Mouse (Mus musculus) spleen, adult 2 months (tissue): ENCODE data around the gene Cacna1f. TPM values are rescaled to one million over a fixed set of nuclear protein-coding genes. Genes with fewer than 3 reads are reported as not detected.

Experiments
- DNase-seq, 2 experiments: peaks; one replicate each; pipeline versions ENCODE4 v3.0.0 to v3.0.0-alpha.2; 2012 to 2021; ENCODE audit warnings: low spot score in 2 of 2, low read depth in 1 of 2
- H3K27ac ChIP-seq: fragments of 200-500 bp; 2 replicates; pipeline ENCODE4 v1.5.1; 2012; ENCODE audit warnings: low read length, inconsistent platforms; ENCODE audit not compliant: insufficient read depth
- H3K27me3 ChIP-seq: fragments of 200-500 bp; 2 replicates; pipeline ENCODE4 v1.6.1; 2012; ENCODE audit warnings: mild to moderate bottlenecking, moderate library complexity, low read length, inconsistent platforms; ENCODE audit not compliant: control insufficient read depth, insufficient read depth
- H3K36me3 ChIP-seq: fragments of 200-500 bp; 2 replicates; pipeline ENCODE4 v1.6.1; 2012; ENCODE audit warnings: mild to moderate bottlenecking, low read length, inconsistent platforms; ENCODE audit not compliant: control insufficient read depth, insufficient read depth
- H3K4me1 ChIP-seq: fragments of 200-500 bp; 2 replicates; pipeline ENCODE4 v1.6.1; 2011; ENCODE audit warnings: inconsistent platforms; ENCODE audit not compliant: control insufficient read depth, insufficient read depth, insufficient read length
- H3K4me3 ChIP-seq: fragments of 200-500 bp; 2 replicates; pipeline ENCODE4 v1.5.1; 2011; ENCODE audit warnings: mild to moderate bottlenecking, inconsistent platforms; ENCODE audit not compliant: insufficient read depth, insufficient read length; ENCODE audit errors: extremely low read depth
- CTCF ChIP-seq: fragments of 200-500 bp; IDR thresholded peaks from 2 replicates; pipeline ENCODE4 v1.5.1; 2011; ENCODE audit warnings: mild to moderate bottlenecking, inconsistent platforms; ENCODE audit not compliant: insufficient read depth, insufficient read length, insufficient replicate concordance; ENCODE audit errors: extremely low read depth
- POLR2A ChIP-seq: fragments of 200-500 bp; IDR thresholded peaks from 2 replicates; pipeline ENCODE4 v1.6.1; 2011; ENCODE audit warnings: low read depth, low read length, inconsistent platforms
- WGBS: fragments of 180-500 bp; shearing (Covaris S2); methylation state at CpG from one replicate; pipeline ENCODE4 v1.1.7; 2018; 5-methylcytosine and 5-hydroxymethylcytosine counted together
- polyA plus RNA-seq: library from polyadenylated mRNA; depleted of rRNA; stranded (reverse); fragments of >200 nt; gene quantifications from 2 replicates; pipeline ENCODE4 v1.2.3, GENCODE M21; 2012

The Cacna1f gene
- polyA plus RNA-seq, 1 experiment: 0.09 TPM

GRCm38 (mm10) chrX:7604004-7604403 is 2.9 kb upstream of the Cacna1f start:
- peaks cover 4% of the 10 kb centered on the region for H3K36me3 ChIP-seq
- DNase-seq: no peak
- H3K4me1 ChIP-seq: no peaks in the 10 kb centered on the region; the same call in 1 of the 2 replicates
- H3K4me3 ChIP-seq: no peak overlapping the region
- no peak for TF ChIP-seq CTCF
- TF ChIP-seq POLR2A: no peak
- H3K27ac ChIP-seq: no peak overlapping the region
- H3K27me3 ChIP-seq: no peaks in the 10 kb centered on the region
- 59% methylated on average over 7 of the region's 7 CpGs for WGBS

GRCm38 (mm10) chrX:7604879-7605574 is 1.9 kb upstream of the Cacna1f start, which contains the start of gene Ccdc22:
TSS of gene Ccdc22 (minus strand) at chrX:7605517.
- Histone ChIP-seq H3K27me3 (no peaks in the 10 kb centered on the region), H3K27ac (no peak within 1 kb of the TSS), H3K4me1 (no peaks in the 10 kb centered on the region; the same call in 1 of the 2 replicates), H3K36me3 (no peaks in the 10 kb centered on the region), H3K4me3 (peak within 1 kb of the TSS; percentile 66)
- WGBS: 25% methylated on average over 28 of the region's 28 CpGs
- peak; percentile 57 to 79 for DNase-seq
- no peak for TF ChIP-seq CTCF
- no peak for TF ChIP-seq POLR2A

- H3K4me1 ChIP-seq: no peaks in the 10 kb centered on the region; the same call in 1 of the 2 replicates
- WGBS: 26% methylated on average over 8 of the region's 8 CpGs
- DNase-seq: no peak
- no peak overlapping the region for H3K27ac ChIP-seq
- H3K36me3 ChIP-seq: no peaks in the 10 kb centered on the region
- TF ChIP-seq CTCF (no peak), POLR2A (no peak)
- no peaks in the 10 kb centered on the region for H3K27me3 ChIP-seq
- no peak overlapping the region for H3K4me3 ChIP-seq
Measured at GRCm38 (mm10) chrX:7605575-7605941, 1.3 kb upstream of the Cacna1f start.

DNA sequence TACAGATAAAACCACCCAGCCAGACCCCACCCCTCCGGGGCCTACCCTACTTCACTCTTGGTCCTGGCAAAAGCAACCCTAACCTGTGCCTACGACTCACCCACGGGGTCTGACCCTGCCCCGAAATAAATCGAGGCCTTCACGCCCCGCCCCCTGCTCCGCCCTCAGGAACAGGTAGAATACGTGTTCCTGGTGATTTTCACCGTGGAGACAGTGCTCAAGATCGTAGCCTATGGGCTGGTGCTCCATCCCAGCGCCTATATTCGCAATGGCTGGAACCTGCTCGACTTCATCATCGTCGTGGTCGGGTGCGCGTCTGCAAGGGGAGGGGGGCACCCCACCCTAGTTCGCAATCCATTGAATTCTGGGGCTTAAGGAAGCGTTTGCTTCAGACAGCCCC is 3.2 kb downstream of the Cacna1f start:
- H3K27ac ChIP-seq: no peak overlapping the region
- H3K27me3 ChIP-seq: no peaks in the 10 kb centered on the region
- 30% methylated on average over 21 of the region's 21 CpGs for WGBS
- no peaks in the 10 kb centered on the region for H3K36me3 ChIP-seq
- H3K4me1 ChIP-seq: no peaks in the 10 kb centered on the region
- DNase-seq: no peak
- H3K4me3 ChIP-seq: no peak overlapping the region
- TF ChIP-seq CTCF: no peak
- TF ChIP-seq POLR2A: no peak

- H3K4me3 ChIP-seq: no peak overlapping the region
- H3K27me3 ChIP-seq: no peaks in the 10 kb centered on the region
- DNase-seq: no peak
Measured at GRCm38 (mm10) chrX:7610536-7611258, 3.8 kb downstream of the Cacna1f start.

DNA sequence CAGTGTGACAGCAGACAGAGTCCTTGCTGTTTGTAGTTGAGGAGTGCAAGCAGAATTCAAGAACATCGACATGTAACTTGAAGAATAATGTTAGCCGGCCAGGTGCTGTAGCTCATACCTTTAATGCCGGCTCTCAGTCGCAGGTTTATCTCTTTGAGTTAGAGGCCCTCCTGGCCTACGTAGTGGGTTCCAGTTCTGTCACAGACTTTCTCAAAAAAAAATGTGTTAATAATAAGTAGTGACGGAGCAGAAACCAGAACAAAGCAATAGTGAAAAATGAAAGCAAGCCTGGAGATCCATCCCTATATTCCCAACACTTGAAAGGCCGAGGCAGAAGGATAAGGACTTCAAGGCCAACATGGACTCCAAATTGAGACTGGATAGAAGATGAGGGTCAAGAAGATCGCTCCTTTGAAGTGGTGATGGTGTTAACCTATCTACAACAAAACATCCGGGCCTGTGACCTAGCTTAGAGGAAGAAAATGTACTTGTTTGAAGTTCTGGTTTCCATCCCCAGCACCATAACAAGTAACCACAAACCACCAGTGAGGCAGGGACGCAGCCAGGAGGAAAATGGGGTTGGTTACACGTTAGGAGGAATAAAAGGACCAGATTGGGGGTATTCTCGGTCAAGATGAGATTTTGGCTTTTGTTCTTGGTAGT is 11.1 kb downstream of the Cacna1f start:
- Histone ChIP-seq H3K27ac (no peak overlapping the region), H3K27me3 (no peaks in the 10 kb centered on the region), H3K36me3 (no peaks in the 10 kb centered on the region), H3K4me1 (no peaks in the 10 kb centered on the region; the same call in 1 of the 2 replicates), H3K4me3 (no peak overlapping the region)
- 60% methylated on average over 12 of the region's 12 CpGs for WGBS
- DNase-seq: peak in 1 of 2 experiments; percentile 30
- no peak for TF ChIP-seq POLR2A
- no peak for TF ChIP-seq CTCF

More at GRCm38 (mm10) chrX:7610536-7611258, 3.8 kb downstream of the Cacna1f start:
- Histone ChIP-seq H3K27ac (no peak overlapping the region), H3K36me3 (no peaks in the 10 kb centered on the region), H3K4me1 (no peaks in the 10 kb centered on the region)
- TF ChIP-seq POLR2A: no peak
- no peak for TF ChIP-seq CTCF
- 32% methylated on average over 26 of the region's 26 CpGs for WGBS
